Mouse (Mus musculus): ENCODE measurements around the gene Camk1. TPM values are rescaled to one million over a fixed set of nuclear protein-coding genes. Genes with fewer than 3 reads are reported as not detected.
A peak's percentile ranks its signal among the peaks of the same experiment; 100 is the strongest.

Camk1 gene
- polyA plus RNA-seq, 1 experiment from 2014 or later, result 91.4 TPM

GRCm38 (mm10) chr6:113331721-113332120 is 12.1 kb downstream of the Camk1 start:
- ATAC-seq (ENCODE audit: insufficient number of reproducible peaks, low FRiP score, low TSS enrichment, low read depth), result no peak
- no peaks in the 10 kb centered on the region for H3K27me3 ChIP-seq
- H3K4me2 ChIP-seq, result no peak overlapping the region
- H3K4me1 ChIP-seq, result peaks cover 5% of the 10 kb centered on the region; the same call in 1 of the 2 replicates
- no peak overlapping the region for H3K27ac ChIP-seq
- H3K9ac ChIP-seq, result no peak overlapping the region
- H3K36me3 ChIP-seq, result peaks cover 49% of the 10 kb centered on the region
- H3K9me3 ChIP-seq, result no peaks in the 10 kb centered on the region
- H3K4me3 ChIP-seq, result no peak overlapping the region
- WGBS, result 92% methylated on average over 11 of the region's 11 CpGs

GRCm38 (mm10) chr6:113330547-113330946 is 13.2 kb downstream of the Camk1 start:
- Histone ChIP-seq H3K4me3 (no peak overlapping the region), H3K4me2 (no peak overlapping the region), H3K27ac (no peak overlapping the region), H3K27me3 (no peaks in the 10 kb centered on the region), H3K9me3 (no peaks in the 10 kb centered on the region), H3K4me1 (peaks cover 12% of the 10 kb centered on the region), H3K9ac (no peak overlapping the region), H3K36me3 (peaks cover 39% of the 10 kb centered on the region)
- WGBS, result 44% methylated on average over 2 of the region's 2 CpGs
- no peak for ATAC-seq (ENCODE audit: insufficient number of reproducible peaks, low FRiP score, low TSS enrichment, low read depth)

GRCm38 (mm10) chr6:113329396-113329795 is 14.4 kb downstream of the Camk1 start:
- H3K27ac ChIP-seq, result no peak overlapping the region
- H3K27me3 ChIP-seq, result no peaks in the 10 kb centered on the region
- H3K4me3 ChIP-seq, result no peak overlapping the region
- 88% methylated on average over 1 of the region's 1 CpGs for WGBS
- no peaks in the 10 kb centered on the region for H3K9me3 ChIP-seq
- H3K9ac ChIP-seq, result no peak overlapping the region
- H3K36me3 ChIP-seq, result peaks cover 38% of the 10 kb centered on the region
- no peak overlapping the region for H3K4me2 ChIP-seq
- peaks cover 17% of the 10 kb centered on the region for H3K4me1 ChIP-seq
- ATAC-seq (ENCODE audit: insufficient number of reproducible peaks, low FRiP score, low TSS enrichment, low read depth), result no peak

- no peaks in the 10 kb centered on the region for H3K9me3 ChIP-seq
- peaks cover 46% of the 10 kb centered on the region for H3K36me3 ChIP-seq
- no peaks in the 10 kb centered on the region for H3K27me3 ChIP-seq
- H3K27ac ChIP-seq, result peak within 1 kb of the TSS; percentile 94
- H3K9ac ChIP-seq, result peak within 1 kb of the TSS; percentile 62
- peak within 1 kb of the TSS; percentile 93 for H3K4me2 ChIP-seq
- WGBS, result under 1% methylated on average over 52 of the region's 52 CpGs
- peak within 1 kb of the TSS; percentile 63 for H3K4me3 ChIP-seq
- ATAC-seq (ENCODE audit: insufficient number of reproducible peaks, low FRiP score, low TSS enrichment, low read depth), result peak; percentile 98
- peaks cover 12% of the 10 kb centered on the region for H3K4me1 ChIP-seq
These were observed 17.1 kb downstream of the Camk1 start, which contains the start of gene Ogg1 for GRCm38 (mm10) chr6:113326533-113327315. Gene Ogg1, plus strand, starts transcription at chr6:113326972.

GRCm38 (mm10) chr6:113315972-113316371 is 27.8 kb downstream of the Camk1 start:
- Histone ChIP-seq H3K9ac (no peak overlapping the region), H3K4me1 (no peaks in the 10 kb centered on the region), H3K36me3 (peaks cover 91% of the 10 kb centered on the region), H3K4me3 (no peak overlapping the region), H3K4me2 (no peak overlapping the region), H3K27me3 (no peaks in the 10 kb centered on the region), H3K27ac (no peak overlapping the region), H3K9me3 (no peaks in the 10 kb centered on the region)
- no peak for ATAC-seq (ENCODE audit: insufficient number of reproducible peaks, low FRiP score, low TSS enrichment, low read depth)
- 94% methylated on average over 3 of the region's 3 CpGs for WGBS

GRCm38 (mm10) chr6:113308141-113308540 is 35.6 kb downstream of the Camk1 start:
- H3K9ac ChIP-seq, result peak overlapping the region; percentile 99
- WGBS, result 39% methylated on average over 5 of the region's 5 CpGs
- H3K27me3 ChIP-seq, result no peaks in the 10 kb centered on the region
- no peak overlapping the region for H3K27ac ChIP-seq
- peak overlapping the region; percentile 99 for H3K4me3 ChIP-seq
- peak overlapping the region; percentile 94 for H3K4me2 ChIP-seq
- no peaks in the 10 kb centered on the region for H3K9me3 ChIP-seq
- peaks cover 27% of the 10 kb centered on the region for H3K36me3 ChIP-seq
- H3K4me1 ChIP-seq, result peaks cover 22% of the 10 kb centered on the region
- no peak for ATAC-seq (ENCODE audit: insufficient number of reproducible peaks, low FRiP score, low TSS enrichment, low read depth)

- Histone ChIP-seq H3K4me2 (peak overlapping the region; percentile 94), H3K4me3 (peak overlapping the region; percentile 99), H3K9me3 (no peaks in the 10 kb centered on the region), H3K27ac (peak overlapping the region; percentile 99), H3K4me1 (peaks cover 22% of the 10 kb centered on the region), H3K36me3 (peaks cover 22% of the 10 kb centered on the region), H3K27me3 (no peaks in the 10 kb centered on the region), H3K9ac (peak overlapping the region; percentile 99)
- under 1% methylated on average over 34 of the region's 34 CpGs for WGBS
- no peak for ATAC-seq (ENCODE audit: insufficient number of reproducible peaks, low FRiP score, low TSS enrichment, low read depth)
These were observed 36.2 kb downstream of the Camk1 start for GRCm38 (mm10) chr6:113307481-113308121.

GRCm38 (mm10) chr6:113306986-113307349 is 36.8 kb downstream of the Camk1 start, which contains the start of gene Brpf1:
Gene Brpf1, plus strand, starts transcription at chr6:113307137.
- H3K36me3 ChIP-seq, result peaks cover 16% of the 10 kb centered on the region
- under 1% methylated on average over 32 of the region's 32 CpGs for WGBS
- H3K4me3 ChIP-seq, result peak within 1 kb of the TSS; percentile 99
- H3K9ac ChIP-seq, result peak within 1 kb of the TSS; percentile 99
- peak within 1 kb of the TSS; percentile 99 for H3K27ac ChIP-seq
- peak within 1 kb of the TSS; percentile 94 for H3K4me2 ChIP-seq
- H3K4me1 ChIP-seq, result peaks cover 22% of the 10 kb centered on the region
- no peaks in the 10 kb centered on the region for H3K27me3 ChIP-seq
- H3K9me3 ChIP-seq, result no peaks in the 10 kb centered on the region
- ATAC-seq (ENCODE audit: insufficient number of reproducible peaks, low FRiP score, low TSS enrichment, low read depth), result peak; percentile 40; the same call in 1 of the 2 replicates

- Histone ChIP-seq H3K36me3 (peaks cover 15% of the 10 kb centered on the region), H3K27me3 (no peaks in the 10 kb centered on the region), H3K9ac (peak overlapping the region; percentile 99), H3K4me2 (peak overlapping the region; percentile 94), H3K4me1 (peaks cover 22% of the 10 kb centered on the region), H3K27ac (peak overlapping the region; percentile 99), H3K9me3 (no peaks in the 10 kb centered on the region), H3K4me3 (peak overlapping the region; percentile 99)
- under 1% methylated on average over 48 of the region's 50 CpGs for WGBS
- peak; percentile 99 for ATAC-seq (ENCODE audit: insufficient number of reproducible peaks, low FRiP score, low TSS enrichment, low read depth)
These were observed 37.3 kb downstream of the Camk1 start for GRCm38 (mm10) chr6:113306322-113306985.

- no peak for ATAC-seq (ENCODE audit: insufficient number of reproducible peaks, low FRiP score, low TSS enrichment, low read depth)
- H3K4me2 ChIP-seq, result no peak overlapping the region
- H3K9ac ChIP-seq, result no peak overlapping the region
- H3K27me3 ChIP-seq, result no peaks in the 10 kb centered on the region
- no peak overlapping the region for H3K4me3 ChIP-seq
- H3K9me3 ChIP-seq, result no peaks in the 10 kb centered on the region
- WGBS, result 28% methylated on average over 3 of the region's 3 CpGs
- H3K27ac ChIP-seq, result no peak overlapping the region
- H3K36me3 ChIP-seq, result no peaks in the 10 kb centered on the region
- no peaks in the 10 kb centered on the region for H3K4me1 ChIP-seq
These were observed 41.5 kb downstream of the Camk1 start for GRCm38 (mm10) chr6:113302258-113302657.

- no peaks in the 10 kb centered on the region for H3K9me3 ChIP-seq
- no peak overlapping the region for H3K4me3 ChIP-seq
- no peak overlapping the region for H3K4me2 ChIP-seq
- no peaks in the 10 kb centered on the region for H3K4me1 ChIP-seq
- H3K27me3 ChIP-seq, result no peaks in the 10 kb centered on the region
- no peaks in the 10 kb centered on the region for H3K36me3 ChIP-seq
- H3K27ac ChIP-seq, result no peak overlapping the region
- ATAC-seq (ENCODE audit: insufficient number of reproducible peaks, low FRiP score, low TSS enrichment, low read depth), result no peak
- WGBS, result 78% methylated on average over 5 of the region's 5 CpGs
- no peak overlapping the region for H3K9ac ChIP-seq
These were observed 42.4 kb downstream of the Camk1 start for GRCm38 (mm10) chr6:113301350-113301749.

- no peak overlapping the region for H3K4me3 ChIP-seq
- no peak overlapping the region for H3K9ac ChIP-seq
- whole genome bisulfite sequencing, result 59% methylated on average over 4 of the region's 4 CpGs
- ATAC-seq (ENCODE audit: insufficient number of reproducible peaks, low FRiP score, low TSS enrichment, low read depth), result no peak
- H3K27me3 ChIP-seq, result no peaks in the 10 kb centered on the region
- no peak overlapping the region for H3K4me2 ChIP-seq
- H3K9me3 ChIP-seq, result no peaks in the 10 kb centered on the region
- H3K27ac ChIP-seq, result no peak overlapping the region
- no peaks in the 10 kb centered on the region for H3K36me3 ChIP-seq
- H3K4me1 ChIP-seq, result no peaks in the 10 kb centered on the region
These were observed 47.1 kb downstream of the Camk1 start for GRCm38 (mm10) chr6:113296639-113297038.
